Mouse (Mus musculus): ENCODE measurements around the gene Noct.
"Not testable (repeated sequence)": the region's sequence is repeated elsewhere in the genome, so short reads cannot be mapped to it uniquely, and the experiment has no call there.

The Noct gene

GRCm38 (mm10) chr3:51224363-51225225, at the start of gene Noct:
Gene Noct, plus strand, starts transcription at chr3:51224447.
- peak; percentile 94 to 95 for DNase-seq

DNA sequence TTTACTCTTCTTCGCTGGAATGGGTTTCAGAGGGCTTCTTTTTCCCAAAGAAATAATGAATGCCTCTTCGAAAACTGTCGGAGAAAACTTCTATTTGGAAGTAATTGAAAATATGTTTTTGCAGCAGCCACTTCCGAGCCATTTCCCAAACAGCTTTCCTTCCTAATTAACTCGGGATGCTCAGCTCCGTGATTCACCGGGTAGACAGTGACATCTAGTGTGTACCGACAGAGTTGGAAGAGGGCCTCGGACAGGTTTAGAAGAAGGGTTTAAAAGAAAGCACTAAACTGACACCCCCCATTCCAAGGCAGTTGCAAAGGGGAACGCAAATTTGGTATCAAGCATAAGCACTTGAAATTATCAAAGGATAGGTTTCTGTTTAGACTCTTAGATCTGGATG, 46.1 kb upstream of the Noct start:
- DNase-seq = peak; percentile 45 to 55

GRCm38 (mm10) chr3:51179460-51180146, 44.6 kb upstream of the Noct start:
- DNase-seq = peak; percentile 46 to 64

DNA sequence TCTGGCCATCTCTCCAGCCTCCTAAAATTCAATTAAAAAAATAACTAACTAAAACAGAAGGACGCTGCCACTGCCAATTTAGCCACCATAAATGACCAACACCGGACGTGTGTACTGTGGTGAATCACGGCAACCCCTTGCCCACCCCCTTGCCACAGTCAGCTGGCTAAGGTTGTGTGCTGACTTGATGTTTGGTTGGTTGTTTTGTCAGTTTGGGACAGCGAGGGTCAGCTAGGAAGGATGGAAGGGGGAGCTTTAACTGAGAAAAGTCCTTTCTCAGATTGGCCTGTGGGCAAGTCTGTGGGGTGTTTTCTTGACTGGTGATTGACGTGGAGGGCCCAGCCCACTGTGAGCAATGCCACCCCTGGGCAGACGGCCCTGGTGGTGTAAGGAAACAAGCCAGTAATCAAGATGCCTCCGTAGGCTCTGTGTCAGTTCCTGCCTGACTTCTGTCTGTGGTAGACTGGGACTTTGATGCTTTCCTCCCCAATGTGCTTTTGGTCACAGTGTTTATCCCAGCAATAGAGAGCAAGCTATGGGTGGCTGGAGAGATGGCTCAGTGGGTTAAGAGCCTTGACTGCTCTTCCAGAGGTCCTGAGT, 43.8 kb upstream of the Noct start:
- no peak for DNase-seq

GRCm38 (mm10) chr3:51182455-51182854, 41.8 kb upstream of the Noct start:
- no peak for DNase-seq

DNA sequence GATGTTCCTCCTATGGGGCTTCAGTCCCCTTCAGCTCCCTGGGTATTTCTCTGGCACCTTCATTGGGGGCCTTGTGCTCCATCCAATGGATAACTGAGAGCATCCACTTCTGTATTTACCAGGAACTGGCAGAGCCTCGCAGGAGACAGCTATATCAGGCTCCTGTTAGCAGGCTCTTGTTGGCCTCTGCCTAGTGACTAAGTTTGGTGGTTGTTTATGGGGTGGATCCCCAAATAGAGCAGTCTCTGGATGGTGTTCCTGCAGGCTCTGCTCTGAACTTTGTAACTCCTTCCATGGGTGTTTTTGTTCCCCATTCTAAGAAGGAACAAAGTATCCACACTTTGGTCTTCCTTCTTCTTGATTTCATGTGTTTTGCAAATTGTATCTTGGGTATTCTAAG, 40.7 kb upstream of the Noct start:
- DNase-seq = not testable (repeated sequence)

DNA sequence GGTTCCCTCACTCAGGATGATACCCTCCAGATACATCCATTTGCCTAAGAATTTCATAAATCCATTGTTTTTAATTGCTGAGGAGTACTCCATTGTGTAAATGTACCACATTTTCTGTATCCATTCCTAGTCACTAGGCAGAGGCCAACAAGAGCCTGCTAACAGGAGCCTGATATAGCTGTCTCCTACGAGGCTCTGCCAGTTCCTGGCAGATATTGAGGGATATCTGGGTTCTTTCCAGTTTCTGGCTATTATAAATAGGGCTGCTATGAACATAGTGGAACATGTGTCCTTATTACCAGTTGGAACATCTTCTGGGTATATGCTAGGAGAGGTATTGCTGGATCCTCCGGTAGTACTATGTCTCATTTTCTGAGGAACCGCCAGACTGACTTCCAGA, 40.3 kb upstream of the Noct start:
- not testable (repeated sequence) for DNase-seq

- DNase-seq = no peak
These were observed 39.5 kb upstream of the Noct start for GRCm38 (mm10) chr3:51184715-51185114.

DNA sequence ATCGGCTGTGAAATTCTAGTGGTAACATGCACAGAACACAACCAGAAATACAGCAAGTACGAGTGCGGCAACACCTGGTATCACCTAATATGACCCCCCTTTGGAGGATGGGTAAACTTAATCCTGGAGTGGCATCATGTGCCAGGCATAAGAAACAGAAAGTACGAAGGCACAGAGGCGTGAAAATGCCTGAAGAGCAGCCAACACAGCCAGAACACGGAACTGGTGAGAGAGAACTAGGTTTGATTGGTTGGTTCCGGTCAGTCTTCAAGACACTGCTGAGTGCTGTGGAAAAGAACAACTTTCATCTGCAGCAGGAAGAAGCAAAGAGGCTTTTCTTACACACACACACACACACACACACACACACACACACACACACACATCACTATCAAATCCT, 38.8 kb upstream of the Noct start:
- no peak for DNase-seq

GRCm38 (mm10) chr3:51194075-51194474, 30.2 kb upstream of the Noct start:
- DNase-seq = no peak

DNA sequence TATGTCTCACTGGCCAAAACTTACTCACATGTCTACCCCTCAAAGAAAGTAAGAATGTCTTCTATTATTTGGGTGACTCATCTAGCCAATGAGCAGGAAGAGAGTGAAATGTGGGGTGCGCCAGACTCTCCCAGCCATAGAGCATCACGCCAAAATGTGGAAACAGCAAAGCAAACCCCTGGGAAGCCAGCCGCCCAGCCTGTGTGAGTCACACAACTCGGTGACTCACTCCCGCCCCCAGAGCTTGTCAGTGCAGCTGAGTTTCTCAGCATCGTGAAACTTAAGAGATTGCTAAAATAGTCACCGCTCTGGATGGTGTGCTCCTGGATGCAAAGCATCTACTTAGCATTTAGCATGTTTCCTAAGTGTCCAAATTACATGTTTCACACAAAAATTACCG, 28.9 kb upstream of the Noct start:
- no peak for DNase-seq

GRCm38 (mm10) chr3:51195736-51196135, 28.5 kb upstream of the Noct start:
- no peak for DNase-seq

- no peak for DNase-seq
These were observed 27.5 kb upstream of the Noct start for GRCm38 (mm10) chr3:51196724-51197111.

DNA sequence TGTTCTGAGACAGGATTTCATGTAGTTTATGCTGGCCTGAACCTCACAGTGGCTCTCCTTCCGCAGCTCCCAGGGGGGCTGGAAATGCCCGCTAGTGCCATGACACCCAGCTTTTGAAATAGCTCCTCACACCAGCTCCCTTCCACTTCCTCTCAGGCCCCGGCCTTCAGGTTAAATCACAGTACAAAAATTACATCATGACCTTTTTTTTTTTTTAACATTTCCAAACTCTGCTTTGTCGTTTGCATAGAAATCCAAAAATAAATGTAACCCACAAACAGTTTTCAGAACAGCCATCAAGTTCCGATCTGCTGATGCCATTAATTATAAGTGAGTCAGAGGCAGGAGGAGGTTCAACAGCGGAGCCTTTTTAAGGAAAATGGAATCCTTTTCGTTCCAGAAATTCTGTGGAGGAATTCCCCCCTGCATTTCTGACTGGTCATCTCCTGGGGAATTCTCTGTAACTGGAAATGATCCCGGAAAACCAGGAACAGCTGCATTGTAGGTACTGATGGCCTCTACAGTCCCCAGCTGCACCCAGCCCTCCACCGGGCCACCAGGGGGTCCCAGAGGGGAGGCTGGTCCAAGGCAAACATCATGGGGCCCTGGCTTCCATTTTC, 27.0 kb upstream of the Noct start:
- DNase-seq = no peak

- no peak for DNase-seq
These were observed 26.0 kb upstream of the Noct start for GRCm38 (mm10) chr3:51198291-51198690.

DNA sequence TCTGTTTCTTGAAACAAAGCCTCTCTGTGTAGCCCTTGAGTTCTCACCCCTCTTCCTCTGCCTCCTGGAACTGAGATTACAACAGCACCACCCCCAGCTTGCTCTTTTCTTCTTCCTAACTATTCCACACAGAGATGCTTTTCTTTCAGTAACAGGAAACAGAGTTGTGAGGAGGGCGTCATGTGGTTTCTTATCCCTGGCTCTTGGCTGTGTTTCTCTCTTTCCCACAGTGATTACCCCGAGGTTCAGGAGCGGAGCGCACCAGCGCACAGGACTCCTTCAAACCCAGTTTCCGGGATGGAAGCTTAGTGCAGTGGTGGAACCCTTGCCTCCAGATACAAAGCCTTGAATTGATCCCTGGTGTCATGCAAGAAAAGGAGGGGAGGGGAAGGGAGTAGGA, 25.1 kb upstream of the Noct start:
- DNase-seq = no peak

- no peak for DNase-seq
These were observed 23.9 kb upstream of the Noct start for GRCm38 (mm10) chr3:51200311-51200710.

DNA sequence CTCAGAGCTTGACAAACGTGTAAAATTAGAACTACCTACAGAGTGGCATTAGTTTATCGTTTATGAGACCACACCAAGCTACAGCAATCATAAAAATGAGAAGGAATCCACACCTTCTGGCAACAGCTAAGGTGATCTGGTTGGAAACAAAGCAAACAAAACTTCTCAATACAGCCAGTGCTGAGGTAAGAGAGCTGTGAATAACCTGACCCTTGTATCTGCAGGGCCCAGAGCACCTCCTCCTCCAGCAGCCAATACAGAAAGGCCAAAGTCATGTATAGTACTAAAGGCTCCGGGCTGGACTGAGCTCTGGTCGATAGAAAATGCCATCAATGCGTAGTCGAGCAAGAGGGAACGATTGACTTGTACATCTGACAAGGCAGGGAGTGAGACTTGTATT, 23.4 kb upstream of the Noct start:
- no peak for DNase-seq

GRCm38 (mm10) chr3:51201986-51202385, 22.3 kb upstream of the Noct start:
- DNase-seq = no peak

DNA sequence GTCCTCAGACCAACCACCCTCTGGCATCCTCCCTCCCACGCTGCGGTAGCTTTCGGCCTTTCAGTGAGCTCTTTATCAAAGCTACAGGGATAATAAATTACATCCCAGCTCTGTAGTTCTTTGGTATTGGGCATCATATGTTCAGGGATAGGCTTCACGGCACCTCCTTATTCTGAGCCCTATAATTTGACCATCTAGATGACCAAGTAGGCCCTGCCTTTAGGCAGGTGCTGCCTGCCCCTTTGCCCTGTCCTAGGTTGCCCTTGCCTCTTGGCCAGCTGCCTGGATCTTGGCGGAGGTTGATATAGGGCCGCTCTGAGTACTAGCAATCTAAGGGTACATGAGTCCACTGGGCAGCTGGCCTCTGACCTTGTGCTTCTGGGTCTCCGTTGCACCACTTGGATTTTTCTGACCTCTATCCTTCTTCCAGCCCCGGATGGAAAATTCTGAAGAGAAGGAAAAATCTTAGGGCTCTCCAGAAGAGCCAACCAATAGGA, 21.7 kb upstream of the Noct start:
- no peak for DNase-seq

DNA sequence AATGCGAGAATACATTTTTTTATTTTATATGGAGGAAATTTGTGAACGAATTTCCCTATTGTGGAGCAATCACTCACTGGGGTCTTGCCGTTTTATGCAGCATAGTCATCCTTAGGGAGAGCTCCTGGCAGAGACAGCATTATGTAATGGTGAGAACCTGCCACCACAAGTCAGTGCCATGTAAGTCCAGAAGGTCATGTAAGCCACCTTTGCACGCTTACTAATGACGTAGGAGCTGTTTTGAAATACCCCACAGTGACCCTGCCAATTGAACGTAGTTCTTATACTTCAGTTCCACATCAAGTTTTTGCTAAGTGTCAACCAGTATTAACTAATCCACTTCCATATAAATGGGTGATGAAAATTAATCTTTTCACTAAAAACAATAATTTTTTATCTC, 20.3 kb upstream of the Noct start:
- DNase-seq = no peak

- peak in 1 of 2 experiments; percentile 39 for DNase-seq
These were observed 19.8 kb upstream of the Noct start for GRCm38 (mm10) chr3:51204441-51204840.

- no peak for DNase-seq
These were observed 19.4 kb upstream of the Noct start for GRCm38 (mm10) chr3:51204897-51205296.

All from cerebellum, postnatal 14 days (tissue).